Mouse (Mus musculus) gastrocnemius, adult 18-20 months (tissue): ENCODE measurements at regions not wholly inside any gene's neighbourhood (a gene's known extent, or its start where the extent isn't known, plus 50 kb on each side); places are given as distances from the start of the nearest gene placed in this dataset.

Experiments
- DNase-seq: peaks from one replicate; pipeline ENCODE4 v3.0.0; 2021; ENCODE audit warnings: low spot score

- DNase-seq, result no peak
Measured at GRCm38 (mm10) chr6:11647651-11648050, 259.6 kb downstream of the Ndufa4 start.

GRCm38 (mm10) chr6:11613331-11613730, 294.0 kb downstream of the Ndufa4 start:
- no peak for DNase-seq

GRCm38 (mm10) chr6:11608214-11608613, 299.1 kb downstream of the Ndufa4 start:
- DNase-seq, result no peak

DNA sequence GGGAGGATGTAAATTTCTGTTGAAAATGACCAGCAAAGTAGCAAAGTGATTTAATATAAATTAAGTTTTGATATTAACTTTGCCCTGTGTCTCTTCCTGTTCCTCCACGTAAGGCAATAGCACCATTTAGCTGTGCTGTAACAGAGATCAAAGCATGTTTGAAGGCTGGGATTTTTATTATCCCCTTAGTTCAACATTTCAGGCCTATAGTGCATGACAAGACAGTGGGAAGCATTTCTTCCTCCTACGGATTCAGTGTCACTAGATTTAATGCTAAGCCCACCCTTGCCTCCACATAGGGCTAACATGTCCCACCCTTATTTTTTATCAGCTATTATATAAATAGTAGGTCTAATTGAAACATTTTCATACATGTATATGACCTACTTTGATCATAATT, 299.6 kb downstream of the Ndufa4 start:
- DNase-seq, result no peak

- no peak for DNase-seq
Measured at GRCm38 (mm10) chr6:11606055-11606454, 301.2 kb downstream of the Ndufa4 start.

DNA sequence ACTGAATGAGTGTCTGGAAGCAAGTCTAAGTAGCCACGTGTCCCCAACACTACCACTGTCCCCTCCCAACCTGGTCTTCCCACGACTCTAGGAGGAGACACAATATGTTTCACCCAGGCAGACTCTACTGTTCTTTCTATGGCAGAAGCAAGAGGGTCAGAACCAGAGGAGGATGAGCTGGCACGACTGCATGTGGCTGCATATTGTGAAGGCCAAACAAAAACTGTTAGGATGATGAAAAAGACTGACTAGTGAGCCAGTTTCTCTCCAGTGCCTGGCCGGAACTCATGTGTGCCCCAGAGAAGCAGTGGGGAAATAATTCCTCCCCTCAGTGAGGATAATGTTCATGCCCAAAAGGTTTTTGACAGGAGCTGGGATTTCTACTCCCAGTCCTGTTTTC, 301.8 kb downstream of the Ndufa4 start:
- DNase-seq, result no peak

GRCm38 (mm10) chr6:11594936-11595335, 312.4 kb downstream of the Ndufa4 start:
- no peak for DNase-seq

- peak; percentile 3 for DNase-seq
Measured at GRCm38 (mm10) chr6:11593583-11594271, 313.6 kb downstream of the Ndufa4 start.

- no peak for DNase-seq
Measured at GRCm38 (mm10) chr6:11576091-11576490, 331.2 kb downstream of the Ndufa4 start.

GRCm38 (mm10) chr6:11565246-11565645, 342.1 kb downstream of the Ndufa4 start:
- DNase-seq, result no peak

GRCm38 (mm10) chr6:11550473-11550872, 356.8 kb downstream of the Ndufa4 start:
- no peak for DNase-seq

DNA sequence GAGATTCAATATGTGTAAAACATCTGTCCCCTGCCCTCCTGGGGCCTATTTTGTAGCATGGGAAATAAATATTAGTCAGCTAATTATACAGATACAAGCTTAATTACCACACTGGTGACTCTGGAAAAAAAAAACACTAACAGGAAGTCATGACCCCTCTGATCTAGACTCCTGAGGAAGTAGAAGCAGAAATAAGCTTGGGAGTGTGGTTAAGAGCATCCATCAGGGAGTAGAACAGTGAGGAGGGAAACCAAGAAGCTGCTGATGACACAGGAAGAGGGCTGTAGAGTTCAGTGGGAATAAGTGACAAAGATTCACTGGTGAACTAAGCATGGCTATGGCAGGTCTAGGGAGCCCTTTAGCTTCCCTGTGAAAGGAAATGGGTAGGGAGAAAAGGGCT, 360.0 kb downstream of the Ndufa4 start:
- DNase-seq, result no peak

DNA sequence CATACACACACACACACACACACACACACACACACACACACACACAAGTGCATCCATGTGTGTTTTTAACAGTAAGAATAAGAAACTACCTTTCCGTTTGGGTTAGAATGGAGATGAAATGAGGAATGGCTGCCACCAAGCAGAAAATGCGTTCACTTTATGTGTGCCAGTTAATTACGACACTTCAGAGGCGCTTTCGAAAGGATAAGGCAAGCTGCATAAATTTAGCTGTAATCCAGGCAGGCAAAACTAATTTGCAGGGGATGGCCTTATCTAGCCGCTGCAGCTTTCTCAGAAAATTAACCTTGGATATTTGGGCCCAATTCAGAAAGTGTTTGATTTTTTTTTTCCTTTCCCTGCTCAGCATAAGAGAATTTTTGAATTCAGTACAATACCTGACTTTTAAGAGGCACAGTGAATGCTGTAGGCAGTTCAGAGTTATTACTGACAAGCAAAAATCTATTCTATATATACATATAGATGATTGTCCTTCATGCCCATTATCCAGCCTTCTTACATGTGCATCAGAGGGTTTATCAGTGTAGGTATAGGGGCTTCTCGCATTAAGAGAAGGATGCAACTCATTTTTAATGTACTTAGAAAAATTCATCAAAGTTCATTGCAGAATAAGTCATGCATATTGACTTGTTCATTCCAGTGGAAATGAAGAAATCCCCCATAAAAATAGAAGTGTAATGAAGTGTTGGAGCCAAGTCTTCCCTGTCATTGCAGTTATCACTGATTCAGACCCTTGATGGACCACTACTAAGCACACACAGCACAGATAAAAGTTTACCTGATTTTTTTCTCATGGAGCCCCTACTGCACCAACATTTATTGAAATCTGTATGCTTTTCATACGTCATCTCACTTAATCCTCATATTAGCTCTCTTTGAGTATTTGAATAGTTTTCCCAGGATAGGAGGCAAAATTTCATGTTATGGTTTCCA, 372.1 kb downstream of the Ndufa4 start:
- no peak for DNase-seq

DNA sequence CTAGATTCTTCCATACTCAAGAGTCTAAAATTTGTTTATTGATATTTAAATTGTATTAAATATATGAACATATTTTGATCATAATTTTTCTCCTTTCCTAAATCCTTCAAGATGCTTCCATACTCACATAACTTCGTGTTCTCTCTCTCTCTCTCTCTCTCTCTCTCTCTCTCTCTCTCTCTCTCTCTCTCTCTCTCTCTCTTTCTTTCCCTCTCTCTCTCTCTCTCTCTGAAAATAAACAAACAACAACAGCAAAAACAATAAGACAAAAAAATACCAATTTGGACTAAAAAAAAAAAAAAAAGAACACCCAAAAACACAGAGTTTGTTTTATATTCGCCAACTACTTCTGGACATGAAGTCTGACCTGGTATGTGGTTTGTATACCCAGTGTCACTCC, 404.2 kb downstream of the Ndufa4 start:
- no peak for DNase-seq

GRCm38 (mm10) chr6:11494427-11494826, 412.9 kb downstream of the Ndufa4 start:
- no peak for DNase-seq

- no peak for DNase-seq
Measured at GRCm38 (mm10) chr6:11476950-11477349, 430.3 kb downstream of the Ndufa4 start.
